Mouse (Mus musculus) intestine, embryonic 14.5 days (tissue): ENCODE results near the gene Slc7a8. TPM values are rescaled to one million over a fixed set of nuclear protein-coding genes. Genes with fewer than 3 reads are reported as not detected.

Source experiments
- ATAC-seq: fragments of 200-750 bp; cut with Nextera tagmentation; replicated peaks from 2 replicates; pipeline ENCODE4 v1.8.0; 2017; ENCODE audit warnings: low read depth, moderate number of reproducible peaks, moderate TSS enrichment, moderate library complexity; ENCODE audit not compliant: low FRiP score, low TSS enrichment
- DNase-seq: peaks from one replicate; pipeline ENCODE4 v3.0.0-alpha.2; 2018; ENCODE audit warnings: low spot score
- H3K27ac ChIP-seq: fragments of 300-500 bp; sonication (generic); 2 replicates; pipeline ENCODE4 v1.5.1; 2014; ENCODE audit warnings: low read depth, mild to moderate bottlenecking, control low read depth
- H3K27me3 ChIP-seq: fragments of 300-500 bp; sonication (generic); replicated peaks from 2 replicates; pipeline ENCODE4 v1.6.1; 2014; ENCODE audit warnings: low read length, control low read depth; ENCODE audit not compliant: control insufficient read depth, insufficient read depth
- H3K36me3 ChIP-seq: fragments of 300-500 bp; sonication (generic); 2 replicates; pipeline ENCODE4 v1.6.1; 2014; ENCODE audit warnings: low read length, control low read depth; ENCODE audit not compliant: control insufficient read depth, insufficient read depth
- H3K4me1 ChIP-seq: fragments of 300-500 bp; sonication (generic); replicated peaks from 2 replicates; pipeline ENCODE4 v1.6.1; 2014; ENCODE audit warnings: low read length, control low read depth, mixed read lengths; ENCODE audit not compliant: control insufficient read depth, insufficient read depth
- H3K4me2 ChIP-seq: fragments of 300-500 bp; sonication (generic); 2 replicates; pipeline ENCODE4 v1.6.1; 2014; ENCODE audit warnings: low read length
- H3K4me3 ChIP-seq: fragments of 300-500 bp; sonication (generic); 2 replicates; pipeline ENCODE4 v1.5.1; 2014; ENCODE audit warnings: low read depth, low read length, control low read depth, mixed read lengths
- H3K9ac ChIP-seq: fragments of 300-500 bp; sonication (generic); 2 replicates; pipeline ENCODE4 v1.6.1; 2014; ENCODE audit warnings: mild to moderate bottlenecking, low read length
- H3K9me3 ChIP-seq: fragments of 300-500 bp; sonication (generic); 2 replicates; pipeline ENCODE4 v1.6.1; 2016; ENCODE audit warnings: low read length, control low read depth; ENCODE audit not compliant: control insufficient read depth
- WGBS: fragments of 180-500 bp; shearing (Covaris S2); extraction: QIAGEN DNeasy Blood & Tissue Kit; methylation state at CpG from one replicate; pipeline ENCODE4 v1.1.7; 2014; 5-methylcytosine and 5-hydroxymethylcytosine counted together
- polyA plus RNA-seq: library from polyadenylated mRNA; unstranded; fragments of >200 nt; fragmentation: Nextera tagmentation; extraction: Ambion mirVana; gene quantifications from 2 replicates; pipeline ENCODE4 v1.2.1, GENCODE M21; 2014

The Slc7a8 gene
- polyA plus RNA-seq, 1 experiment from 2014 or later: 26.7 TPM

DNA sequence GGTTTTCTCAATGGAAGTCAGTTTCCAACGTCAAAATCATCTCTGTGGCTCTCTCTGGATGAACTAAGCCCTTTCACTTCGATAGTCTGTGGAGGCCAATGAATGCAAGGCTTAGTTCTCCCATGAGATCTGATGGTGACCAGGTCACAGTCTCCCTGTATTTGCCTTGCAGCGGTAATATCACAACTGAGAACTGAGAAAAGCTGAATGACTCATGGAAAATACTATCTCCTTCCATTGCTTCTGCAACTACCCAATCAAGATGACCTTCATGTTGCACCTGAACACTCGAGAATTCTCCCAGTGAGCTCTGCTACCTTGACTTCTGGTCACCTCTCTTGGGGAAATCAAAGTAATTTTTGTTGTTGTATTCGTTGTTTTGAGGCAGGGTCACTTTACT is 54.2 kb downstream of the Slc7a8 start:
- Histone ChIP-seq H3K9ac (no peak overlapping the region), H3K4me3 (no peak overlapping the region), H3K9me3 (no peaks in the 10 kb centered on the region), H3K36me3 (0 out of 2 replicates have a peak, but pooled peaks cover 4% of the 10 kb centered on the region), H3K4me1 (no peaks in the 10 kb centered on the region), H3K27ac (no peak overlapping the region), H3K4me2 (no peak overlapping the region), H3K27me3 (no peaks in the 10 kb centered on the region)
- ATAC-seq (no peak), DNase-seq (no peak)
- 79% methylated on average over 5 of the region's 5 CpGs for WGBS

DNA sequence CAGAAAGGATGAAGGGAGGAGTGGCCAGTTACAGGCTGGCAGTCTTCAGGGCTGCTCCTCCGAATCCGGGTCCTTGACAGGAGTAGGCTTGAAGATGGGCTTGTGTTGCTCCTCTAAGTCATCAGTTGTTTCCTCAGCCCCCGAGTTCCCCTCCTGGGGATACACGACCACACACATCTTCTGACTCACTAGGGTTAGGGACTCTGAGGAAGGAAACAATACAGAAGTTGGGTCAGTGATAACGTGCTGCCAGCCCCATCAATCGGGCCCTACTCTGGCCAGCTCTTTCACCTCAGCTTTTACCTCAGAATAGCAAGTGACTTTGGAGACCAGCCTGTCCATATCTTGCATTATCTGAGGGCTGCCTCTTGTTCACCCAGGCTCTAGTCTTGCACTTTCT is 57.7 kb downstream of the Slc7a8 start:
- Histone ChIP-seq H3K4me3 (no peak overlapping the region), H3K9ac (no peak overlapping the region), H3K9me3 (no peaks in the 10 kb centered on the region), H3K4me2 (no peak overlapping the region), H3K27me3 (no peaks in the 10 kb centered on the region), H3K36me3 (0 out of 2 replicates have a peak, but pooled peaks cover 4% of the 10 kb centered on the region), H3K4me1 (no peaks in the 10 kb centered on the region), H3K27ac (no peak overlapping the region)
- ATAC-seq: no peak
- DNase-seq: no peak
- 76% methylated on average over 6 of the region's 6 CpGs for WGBS

DNA sequence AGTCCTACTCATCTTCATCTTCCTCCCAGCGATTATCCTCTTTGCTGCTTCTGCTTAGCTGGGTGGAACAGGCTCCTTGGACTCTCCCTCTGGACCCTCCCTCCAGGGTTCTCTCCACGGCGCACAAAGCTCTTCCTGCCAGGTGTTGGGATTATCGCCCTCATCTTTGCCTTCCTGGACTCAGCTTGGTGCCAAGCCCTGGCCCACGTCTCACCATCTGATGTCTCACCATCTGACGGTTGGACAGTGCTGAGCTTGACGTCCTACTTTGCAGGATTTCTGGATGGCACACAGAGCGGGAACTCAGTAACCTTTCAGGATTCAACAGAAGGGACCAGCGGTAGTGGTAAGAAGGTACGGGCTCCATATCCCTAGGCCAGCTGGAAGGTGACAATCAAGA is 60.0 kb downstream of the Slc7a8 start:
- ATAC-seq (no peak), DNase-seq (no peak)
- Histone ChIP-seq H3K4me1 (no peaks in the 10 kb centered on the region), H3K27ac (no peak overlapping the region), H3K9me3 (no peaks in the 10 kb centered on the region), H3K4me2 (no peak overlapping the region), H3K36me3 (0 out of 2 replicates have a peak, but pooled peaks cover 4% of the 10 kb centered on the region), H3K4me3 (no peak overlapping the region), H3K27me3 (no peaks in the 10 kb centered on the region), H3K9ac (no peak overlapping the region)
- 82% methylated on average over 10 of the region's 10 CpGs for WGBS

DNA sequence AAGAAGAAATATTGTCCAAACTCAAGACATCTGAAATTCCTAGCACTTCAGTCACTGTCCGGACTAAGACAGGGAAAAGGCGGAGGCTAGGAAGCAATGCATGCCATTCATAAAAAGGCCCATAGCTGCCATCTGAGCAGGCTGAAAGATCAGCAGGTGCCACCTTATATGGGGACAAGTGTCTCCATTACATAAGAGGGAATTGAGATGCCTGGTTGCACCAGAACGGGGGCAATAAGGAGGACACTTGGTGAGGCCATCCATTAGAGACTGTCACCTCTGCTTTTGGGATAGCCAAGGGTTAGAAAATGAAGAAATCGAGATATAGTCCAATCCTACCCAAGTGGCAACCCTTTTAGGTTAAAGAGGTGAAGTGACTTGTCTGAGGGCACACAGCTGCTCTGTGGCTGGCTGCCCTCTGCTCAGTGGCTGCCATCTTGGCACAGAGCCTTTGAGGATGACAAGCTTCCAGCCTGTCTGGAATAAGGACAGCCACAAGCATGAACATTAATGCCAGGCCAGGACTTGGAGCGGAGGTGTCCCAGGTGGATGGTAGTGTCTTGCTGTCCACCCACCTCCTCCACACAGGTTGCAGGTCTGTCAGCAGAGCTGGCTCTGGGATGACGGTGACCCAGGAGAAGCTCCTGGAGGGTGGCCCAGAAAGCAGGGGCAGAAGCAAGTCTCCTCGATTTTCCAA is 60.9 kb downstream of the Slc7a8 start:
- ATAC-seq (no peak), DNase-seq (no peak)
- 87% methylated on average over 7 of the region's 7 CpGs for WGBS
- no peaks in the 10 kb centered on the region for H3K4me1 ChIP-seq
- H3K27ac ChIP-seq: no peak overlapping the region
- no peaks in the 10 kb centered on the region for H3K27me3 ChIP-seq
- H3K4me2 ChIP-seq: no peak overlapping the region
- no peak overlapping the region for H3K4me3 ChIP-seq
- no peaks in the 10 kb centered on the region for H3K9me3 ChIP-seq
- 0 out of 2 replicates have a peak, but pooled peaks cover 4% of the 10 kb centered on the region for H3K36me3 ChIP-seq
- no peak overlapping the region for H3K9ac ChIP-seq

DNA sequence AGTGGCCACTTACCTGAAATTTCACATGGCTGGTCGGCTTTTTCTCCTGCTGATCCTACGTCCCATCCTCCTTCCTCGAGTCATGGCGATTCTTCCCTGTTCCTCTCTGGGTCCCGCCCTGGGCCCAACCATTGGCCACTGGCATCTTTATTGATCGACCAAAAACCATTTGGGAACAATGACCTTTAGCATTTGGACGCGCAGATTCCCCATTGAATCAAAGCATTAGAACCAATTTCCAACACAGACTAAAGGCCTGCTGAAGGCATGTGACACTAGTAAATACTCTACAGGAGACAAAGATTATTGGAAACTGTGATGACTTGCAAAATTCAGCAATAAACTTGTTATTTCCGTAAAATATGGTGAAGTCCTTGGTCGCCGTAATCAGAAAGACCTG is 61.7 kb downstream of the Slc7a8 start:
- DNase-seq: no peak
- WGBS: 88% methylated on average over 11 of the region's 11 CpGs
- Histone ChIP-seq H3K27ac (no peak overlapping the region), H3K4me3 (no peak overlapping the region), H3K9me3 (no peaks in the 10 kb centered on the region), H3K27me3 (no peaks in the 10 kb centered on the region), H3K9ac (no peak overlapping the region), H3K36me3 (0 out of 2 replicates have a peak, but pooled peaks cover 4% of the 10 kb centered on the region), H3K4me1 (no peaks in the 10 kb centered on the region), H3K4me2 (no peak overlapping the region)
- ATAC-seq: no peak

DNA sequence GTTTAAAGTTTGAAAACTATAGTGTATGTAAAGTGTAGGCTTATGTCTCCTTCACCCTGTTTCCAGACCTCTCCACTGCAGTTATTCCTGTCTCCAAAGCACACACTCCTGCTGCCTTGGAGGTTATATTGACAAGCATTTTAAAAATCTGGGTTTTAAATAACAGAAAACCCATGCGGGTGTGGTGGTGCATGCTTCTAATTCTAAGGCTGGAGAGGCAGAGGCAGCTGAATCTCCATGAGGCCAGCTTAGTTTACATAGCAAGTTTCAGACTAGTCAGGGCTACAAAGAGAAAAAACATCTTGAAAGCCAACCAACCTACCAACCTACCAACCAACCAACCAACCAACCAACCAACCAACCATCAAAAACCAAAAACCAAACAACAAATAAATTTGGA is 66.3 kb downstream of the Slc7a8 start:
- DNase-seq (no peak), ATAC-seq (no peak)
- Histone ChIP-seq H3K4me3 (no peak overlapping the region), H3K36me3 (no peaks in the 10 kb centered on the region), H3K9me3 (no peaks in the 10 kb centered on the region), H3K27me3 (no peaks in the 10 kb centered on the region), H3K4me2 (no peak overlapping the region; the same call in 1 of the 2 replicates), H3K9ac (no peak overlapping the region), H3K27ac (no peak overlapping the region), H3K4me1 (no peaks in the 10 kb centered on the region)
- WGBS: 55% methylated on average over 1 of the region's 1 CpGs

DNA sequence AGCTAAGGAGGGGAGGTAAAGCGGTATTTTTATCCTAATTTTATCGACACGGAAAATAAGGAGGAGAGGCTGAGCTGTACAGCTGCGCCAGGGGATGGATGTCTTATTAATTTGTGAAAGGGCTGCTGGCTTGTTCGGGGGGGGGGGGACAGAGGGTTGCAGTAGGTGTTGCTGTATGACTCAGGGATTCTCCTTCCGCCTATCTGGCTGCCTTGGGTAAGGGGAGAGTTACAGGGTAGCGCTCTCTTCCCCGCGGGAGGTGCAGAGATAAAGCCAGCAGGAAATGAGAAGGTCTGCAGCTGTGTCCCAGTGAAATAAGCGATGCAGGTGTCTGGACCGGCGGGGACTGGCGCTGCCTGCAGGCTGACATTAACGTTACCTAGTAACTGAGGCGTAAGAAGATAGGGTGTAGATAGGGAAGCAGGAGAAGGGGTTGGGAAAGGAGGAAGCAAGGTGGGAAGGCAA is 67.1 kb downstream of the Slc7a8 start:
- peak; percentile 65 for ATAC-seq
- 4% methylated on average over 15 of the region's 15 CpGs for WGBS
- Histone ChIP-seq H3K27me3 (no peaks in the 10 kb centered on the region), H3K4me1 (no peaks in the 10 kb centered on the region), H3K27ac (no peak overlapping the region), H3K9me3 (no peaks in the 10 kb centered on the region), H3K4me2 (peak overlapping the region; percentile 63), H3K9ac (0 out of 2 replicates have a peak overlapping the region, but pooled peaks have one; percentile 11), H3K4me3 (peak overlapping the region; percentile 22), H3K36me3 (no peaks in the 10 kb centered on the region)
- DNase-seq: peak; percentile 69

DNA sequence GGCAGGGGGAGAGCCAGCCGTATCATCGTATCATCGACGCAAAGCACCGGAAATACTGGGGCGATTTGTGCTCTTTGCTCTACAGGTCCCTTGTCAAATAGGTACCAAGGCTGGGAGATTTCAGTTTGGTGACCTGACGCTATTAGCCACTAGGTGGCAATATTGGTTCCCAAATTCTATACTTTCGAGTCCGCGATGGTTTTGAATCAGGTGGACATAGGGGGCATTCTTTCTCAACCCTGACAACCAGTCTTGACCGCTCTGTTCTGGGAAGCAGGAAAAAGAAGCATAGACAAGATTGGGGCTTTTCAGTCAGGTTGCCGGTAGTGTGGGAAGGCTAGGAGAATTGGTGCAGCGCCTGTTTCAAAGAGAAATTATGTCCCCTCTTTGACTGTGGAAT is 67.6 kb downstream of the Slc7a8 start:
- peak overlapping the region; percentile 63 for H3K4me2 ChIP-seq
- under 1% methylated on average over 13 of the region's 13 CpGs for WGBS
- DNase-seq (peak; percentile 88), ATAC-seq (peak; percentile 47; the same call in 1 of the 2 replicates)
- H3K4me1 ChIP-seq: no peaks in the 10 kb centered on the region
- no peaks in the 10 kb centered on the region for H3K27me3 ChIP-seq
- H3K9me3 ChIP-seq: no peaks in the 10 kb centered on the region
- peak overlapping the region; percentile 22 for H3K4me3 ChIP-seq
- H3K9ac ChIP-seq: 0 out of 2 replicates have a peak overlapping the region, but pooled peaks have one; percentile 11
- H3K36me3 ChIP-seq: no peaks in the 10 kb centered on the region
- H3K27ac ChIP-seq: no peak overlapping the region

DNA sequence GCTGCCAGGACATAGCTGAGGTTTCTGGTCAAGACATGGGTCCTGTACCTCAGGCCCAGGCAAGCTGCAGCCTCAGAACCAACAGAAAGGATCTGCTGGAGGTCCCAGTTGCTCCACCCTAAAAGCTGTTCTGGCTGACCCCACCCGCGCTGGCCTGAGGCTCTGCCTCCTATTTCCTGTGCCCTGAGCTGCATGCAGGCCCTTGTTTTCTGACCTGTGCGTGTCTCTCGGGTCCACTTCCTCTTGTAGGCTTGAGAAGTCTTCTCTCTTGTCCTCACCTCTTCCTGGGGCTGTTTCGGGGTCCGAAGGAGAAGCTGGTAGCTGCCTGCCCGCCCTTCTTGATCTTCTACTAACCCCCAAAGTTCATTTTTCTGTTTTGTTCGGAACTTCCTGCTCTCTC is 68.9 kb downstream of the Slc7a8 start:
- Histone ChIP-seq H3K36me3 (no peaks in the 10 kb centered on the region), H3K9ac (no peak overlapping the region), H3K27me3 (no peaks in the 10 kb centered on the region), H3K4me1 (no peaks in the 10 kb centered on the region), H3K4me2 (no peak overlapping the region), H3K27ac (no peak overlapping the region), H3K9me3 (no peaks in the 10 kb centered on the region), H3K4me3 (no peak overlapping the region)
- DNase-seq (no peak), ATAC-seq (no peak)
- WGBS: 73% methylated on average over 8 of the region's 8 CpGs
